Mouse (Mus musculus): ENCODE measurements around the gene Tmcc1. TPM values are rescaled to one million over a fixed set of nuclear protein-coding genes. Genes with fewer than 3 reads are reported as not detected.

The Tmcc1 gene
- polyA plus RNA-seq, 1 experiment from 2014 or later: 14.3 TPM

GRCm38 (mm10) chr6:115975606-115976005 is 217.7 kb downstream of the Tmcc1 start:
- H3K4me3 ChIP-seq: no peak overlapping the region
- 0 out of 2 replicates have a peak, but pooled peaks cover 1% of the 10 kb centered on the region for H3K36me3 ChIP-seq
- DNase-seq (ENCODE audit: low spot score): no peak
- WGBS: 88% methylated on average over 8 of the region's 8 CpGs
- no peaks in the 10 kb centered on the region for H3K27me3 ChIP-seq (ENCODE audit: low read depth, poor library complexity, severe bottlenecking)
- H3K9me3 ChIP-seq (replicated peaks): no peaks in the 10 kb centered on the region
- no peak overlapping the region for H3K27ac ChIP-seq
- peaks cover 52% of the 10 kb centered on the region for H3K4me1 ChIP-seq

GRCm38 (mm10) chr6:115973881-115974662 is 219.2 kb downstream of the Tmcc1 start:
- Histone ChIP-seq H3K9me3 (replicated peaks) (no peaks in the 10 kb centered on the region), H3K4me1 (peaks cover 52% of the 10 kb centered on the region), H3K4me3 (no peak overlapping the region), H3K27ac (peak overlapping the region; percentile 27; the same call in 1 of the 2 replicates), H3K36me3 (no peaks in the 10 kb centered on the region), H3K27me3 (ENCODE audit: low read depth, poor library complexity, severe bottlenecking) (no peaks in the 10 kb centered on the region)
- DNase-seq (ENCODE audit: low spot score): no peak
- 88% methylated on average over 16 of the region's 16 CpGs for WGBS

- no peaks in the 10 kb centered on the region for H3K27me3 ChIP-seq (ENCODE audit: low read depth, poor library complexity, severe bottlenecking)
- no peak for DNase-seq (ENCODE audit: low spot score)
- H3K27ac ChIP-seq: no peak overlapping the region
- H3K4me3 ChIP-seq: no peak overlapping the region
- peaks cover 58% of the 10 kb centered on the region for H3K4me1 ChIP-seq
- WGBS: 89% methylated on average over 15 of the region's 15 CpGs
- H3K9me3 ChIP-seq (replicated peaks): no peaks in the 10 kb centered on the region
- no peaks in the 10 kb centered on the region for H3K36me3 ChIP-seq
These were observed 220.0 kb downstream of the Tmcc1 start for GRCm38 (mm10) chr6:115973139-115973875.

DNA sequence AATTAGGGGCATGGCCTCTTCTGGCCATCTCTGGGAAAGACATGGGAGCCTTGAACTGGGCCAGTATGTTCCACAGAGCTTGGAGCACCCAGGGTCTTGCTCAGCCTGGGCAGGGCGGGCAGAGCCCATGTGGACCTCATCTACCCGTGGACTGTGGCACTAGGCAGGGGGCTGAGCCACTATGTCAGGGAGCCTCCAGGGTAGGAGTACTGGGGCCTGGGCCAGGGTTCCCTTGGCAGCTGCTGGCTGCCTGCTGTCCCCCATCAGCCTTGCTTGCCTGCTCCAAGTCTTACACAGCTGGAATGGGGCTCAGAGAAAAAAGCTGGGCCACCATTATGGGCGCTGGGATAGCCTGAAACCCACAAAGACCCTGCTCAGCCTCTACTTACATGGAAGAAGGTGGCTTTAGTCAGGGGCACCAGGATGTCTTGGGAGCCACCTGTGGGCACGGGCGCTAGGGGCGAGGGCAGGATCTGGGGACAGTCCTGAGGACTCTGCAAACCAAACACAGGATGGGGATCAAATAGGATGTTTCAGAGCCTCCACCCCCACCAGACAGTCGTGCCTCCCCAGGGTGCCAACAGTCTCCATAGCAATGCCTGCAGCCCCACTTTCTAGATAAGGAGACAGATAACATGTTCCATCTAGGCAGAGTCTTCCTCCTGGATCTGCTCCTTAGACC is 221.1 kb downstream of the Tmcc1 start:
- no peaks in the 10 kb centered on the region for H3K36me3 ChIP-seq
- no peaks in the 10 kb centered on the region for H3K9me3 ChIP-seq (replicated peaks)
- no peak overlapping the region for H3K4me3 ChIP-seq
- peak overlapping the region; percentile 64 for H3K27ac ChIP-seq
- peaks cover 69% of the 10 kb centered on the region for H3K4me1 ChIP-seq
- 79% methylated on average over 7 of the region's 7 CpGs for WGBS
- DNase-seq (ENCODE audit: low spot score): no peak
- no peaks in the 10 kb centered on the region for H3K27me3 ChIP-seq (ENCODE audit: low read depth, poor library complexity, severe bottlenecking)

GRCm38 (mm10) chr6:115971273-115972060 is 221.8 kb downstream of the Tmcc1 start:
- peak overlapping the region; percentile 64 for H3K27ac ChIP-seq
- H3K4me3 ChIP-seq: no peak overlapping the region
- no peaks in the 10 kb centered on the region for H3K27me3 ChIP-seq (ENCODE audit: low read depth, poor library complexity, severe bottlenecking)
- peaks cover 3% of the 10 kb centered on the region; the same call in 1 of the 2 replicates for H3K36me3 ChIP-seq
- peaks cover 72% of the 10 kb centered on the region for H3K4me1 ChIP-seq
- 64% methylated on average over 13 of the region's 13 CpGs for WGBS
- no peaks in the 10 kb centered on the region for H3K9me3 ChIP-seq (replicated peaks)
- no peak for DNase-seq (ENCODE audit: low spot score)

- H3K27ac ChIP-seq: 0 out of 2 replicates have a peak overlapping the region, but pooled peaks have one; percentile 71
- H3K9me3 ChIP-seq (replicated peaks): no peaks in the 10 kb centered on the region
- DNase-seq (ENCODE audit: low spot score): no peak
- no peak overlapping the region for H3K4me3 ChIP-seq
- peaks cover 72% of the 10 kb centered on the region for H3K4me1 ChIP-seq
- H3K36me3 ChIP-seq: peaks cover 8% of the 10 kb centered on the region
- 57% methylated on average over 4 of the region's 6 CpGs for WGBS
- H3K27me3 ChIP-seq (ENCODE audit: low read depth, poor library complexity, severe bottlenecking): no peaks in the 10 kb centered on the region
These were observed 223.3 kb downstream of the Tmcc1 start for GRCm38 (mm10) chr6:115969952-115970351.

- Histone ChIP-seq H3K4me1 (peaks cover 67% of the 10 kb centered on the region), H3K9me3 (replicated peaks) (no peaks in the 10 kb centered on the region), H3K4me3 (no peak overlapping the region), H3K36me3 (peaks cover 8% of the 10 kb centered on the region), H3K27ac (0 out of 2 replicates have a peak overlapping the region, but pooled peaks have one; percentile 71), H3K27me3 (ENCODE audit: low read depth, poor library complexity, severe bottlenecking) (0 out of 2 replicates have a peak, but pooled peaks cover 1% of the 10 kb centered on the region)
- WGBS: 74% methylated on average over 9 of the region's 9 CpGs
- DNase-seq (ENCODE audit: low spot score): no peak
These were observed 224.2 kb downstream of the Tmcc1 start for GRCm38 (mm10) chr6:115969103-115969502.

DNA sequence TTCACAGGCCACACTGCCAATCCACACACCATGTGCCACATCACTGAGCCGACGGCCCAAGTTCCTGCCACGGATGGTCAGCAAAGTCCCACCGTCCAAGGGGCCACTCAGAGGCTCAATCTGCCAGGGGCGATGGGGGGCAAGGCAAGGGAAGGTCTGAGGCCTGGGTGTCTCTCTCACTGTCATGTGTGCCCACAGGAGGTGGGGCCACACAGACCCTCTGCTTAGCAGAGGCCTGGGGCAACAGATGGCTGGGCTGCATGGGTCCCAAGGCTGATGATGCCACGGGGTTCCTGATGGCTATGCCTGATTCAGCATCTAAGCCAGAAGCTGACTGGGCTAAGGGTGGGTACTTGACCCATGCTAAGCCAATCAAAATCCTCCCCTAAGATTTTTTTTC is 224.6 kb downstream of the Tmcc1 start:
- Histone ChIP-seq H3K4me1 (peaks cover 63% of the 10 kb centered on the region), H3K36me3 (peaks cover 8% of the 10 kb centered on the region), H3K9me3 (replicated peaks) (no peaks in the 10 kb centered on the region), H3K27ac (peak overlapping the region; percentile 71), H3K4me3 (no peak overlapping the region), H3K27me3 (ENCODE audit: low read depth, poor library complexity, severe bottlenecking) (0 out of 2 replicates have a peak, but pooled peaks cover 3% of the 10 kb centered on the region)
- WGBS: 71% methylated on average over 6 of the region's 6 CpGs
- DNase-seq (ENCODE audit: low spot score): no peak

Other genes starting within 250 kb of the Tmcc1 start
- gene H1foo, start 248.5 kb downstream of the Tmcc1 start, polyA plus RNA-seq (2016; fragmentation: Nextera tagmentation; extraction: Ambion mirVana): not detected in 2 replicates
- gene Plxnd1, start 198.5 kb downstream of the Tmcc1 start, polyA plus RNA-seq (2016; fragmentation: Nextera tagmentation; extraction: Ambion mirVana): 27.9 and 30.9 TPM in 2 replicates
- gene Washc2, start 14.6 kb upstream of the Tmcc1 start, polyA plus RNA-seq (2016; fragmentation: Nextera tagmentation; extraction: Ambion mirVana): 47.1 and 52.7 TPM in 2 replicates
- gene Zfand4, start 70.7 kb upstream of the Tmcc1 start, polyA plus RNA-seq (2016; fragmentation: Nextera tagmentation; extraction: Ambion mirVana): 4.7 and 6.3 TPM in 2 replicates
- gene March8, start 144.5 kb upstream of the Tmcc1 start, polyA plus RNA-seq (2016; fragmentation: Nextera tagmentation; extraction: Ambion mirVana): 19.6 and 21.5 TPM in 2 replicates